Mouse (Mus musculus) erythroblast, embryonic 14.5 days (primary cell): Measurements from ENCODE around the gene Gm37240.

Source experiments
- GATA1 ChIP-seq: IDR thresholded peaks from 2 replicates; pipeline ENCODE4 v1.6.1; 2012; ENCODE audit warnings: low read length, inconsistent platforms, mixed read lengths
- TAL1 ChIP-seq: IDR thresholded peaks from 3 replicates; pipeline ENCODE4 v1.6.1; 2012; ENCODE audit warnings: low read length, inconsistent platforms, mixed read lengths

- TF ChIP-seq GATA1 (no peak), TAL1 (no peak)
Measured at GRCm38 (mm10) chr3:84955011-84955775, 932.1 kb downstream of the Gm37240 start.
